Mouse (Mus musculus) thymus, postnatal 0 days (tissue): ENCODE results near the gene Olfr1243. TPM values are rescaled to one million over a fixed set of nuclear protein-coding genes. Genes with fewer than 3 reads are reported as not detected.
"Not testable (repeated sequence)": the region's sequence is repeated elsewhere in the genome, so short reads cannot be mapped to it uniquely, and the experiment has no call there.

Source experiments
- DNase-seq: peaks from one replicate; pipeline ENCODE4 v3.0.0-alpha.2; 2015; ENCODE audit warnings: low spot score
- polyA plus RNA-seq: library from polyadenylated mRNA; unstranded; fragments of >200 nt; fragmentation: Nextera tagmentation; extraction: Ambion mirVana; gene quantifications from 2 replicates; pipeline ENCODE4 v1.2.1, GENCODE M21; 2015

Olfr1243 gene
- polyA plus RNA-seq: not detected in 2 replicates

DNA sequence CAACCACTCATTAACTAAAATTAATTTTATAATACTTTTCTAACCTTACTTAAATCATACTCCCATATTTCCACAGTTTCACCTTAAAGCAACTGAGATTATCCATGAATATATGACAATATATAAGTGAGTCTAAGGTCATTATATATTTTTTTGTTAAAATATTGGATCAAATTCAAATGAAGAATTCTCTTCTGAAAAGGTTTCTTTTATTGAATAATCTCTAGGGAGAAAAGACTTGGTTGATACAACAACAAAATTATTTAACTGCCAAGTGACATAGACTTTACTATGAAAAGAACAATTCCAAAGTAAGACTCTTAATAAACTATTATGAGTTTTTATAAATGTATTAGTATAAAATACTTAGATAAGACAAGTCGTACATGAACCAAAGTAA lies at the start of gene Olfr1243:
Olfr1243 (minus strand) TSS at position 101 of the 400 bp plus-strand sequence.
- no peak for DNase-seq

DNA sequence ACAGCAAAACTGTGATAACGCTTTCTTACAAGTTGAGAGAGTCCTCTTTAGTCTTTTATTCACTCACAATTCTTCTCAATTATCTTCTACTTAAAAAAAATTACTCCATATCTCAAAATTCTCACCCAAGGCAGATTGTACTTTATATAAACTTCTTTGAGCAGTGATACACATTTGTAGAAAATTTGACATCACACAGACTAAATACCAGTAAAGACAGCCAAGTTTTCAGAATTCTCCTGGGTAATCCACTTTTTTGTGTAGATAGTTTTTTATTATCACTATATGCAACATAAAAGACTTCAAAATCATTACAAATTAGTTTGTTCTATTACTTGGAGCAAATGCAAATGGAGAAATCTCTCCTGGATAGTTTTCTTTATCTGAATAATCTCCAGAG lies 47.1 kb upstream of the Olfr1243 start, which contains the start of gene Olfr1245:
Olfr1245 (minus strand) TSS at position 101 of the 400 bp plus-strand sequence.
- DNase-seq: no peak

DNA sequence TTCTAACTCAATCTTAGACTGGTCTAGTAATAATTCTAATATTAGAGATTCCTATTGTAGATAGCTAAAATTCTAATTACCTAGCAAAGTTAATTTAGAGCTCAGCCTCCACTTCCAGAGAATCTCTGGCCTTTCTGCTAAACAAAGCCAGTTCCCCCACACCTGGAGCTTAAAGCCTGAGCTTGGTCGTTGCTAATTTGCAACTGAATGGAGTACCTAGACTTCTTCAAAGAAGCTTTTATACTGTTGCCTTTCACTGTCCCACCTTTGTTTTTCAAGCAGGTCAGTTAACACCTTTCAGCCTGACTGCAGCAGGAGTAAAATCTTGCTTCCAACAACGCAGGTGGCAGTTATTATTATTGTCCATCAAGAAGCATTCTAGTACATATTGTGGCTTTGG lies 31.4 kb upstream of the Olfr1243 start:
- not testable (repeated sequence) for DNase-seq

DNA sequence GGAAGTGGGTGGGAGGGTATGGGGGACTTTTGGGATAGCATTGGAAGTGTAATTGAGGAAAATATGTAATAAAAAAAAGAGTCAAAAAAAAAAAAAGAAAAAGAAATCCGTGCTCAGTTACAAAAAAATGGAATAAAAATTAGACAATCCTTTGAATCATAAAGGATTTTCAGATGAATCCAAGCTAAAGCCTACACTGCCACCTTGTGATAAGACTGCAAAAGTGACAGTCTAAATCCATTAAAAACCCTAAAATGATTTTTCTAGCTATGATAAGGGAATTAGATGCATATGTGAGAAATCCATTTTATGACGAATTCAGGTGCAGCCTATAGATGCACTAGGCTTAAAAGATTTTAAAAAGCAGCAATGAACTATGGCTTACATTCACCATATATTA lies 13.2 kb upstream of the Olfr1243 start:
- DNase-seq: no peak

DNA sequence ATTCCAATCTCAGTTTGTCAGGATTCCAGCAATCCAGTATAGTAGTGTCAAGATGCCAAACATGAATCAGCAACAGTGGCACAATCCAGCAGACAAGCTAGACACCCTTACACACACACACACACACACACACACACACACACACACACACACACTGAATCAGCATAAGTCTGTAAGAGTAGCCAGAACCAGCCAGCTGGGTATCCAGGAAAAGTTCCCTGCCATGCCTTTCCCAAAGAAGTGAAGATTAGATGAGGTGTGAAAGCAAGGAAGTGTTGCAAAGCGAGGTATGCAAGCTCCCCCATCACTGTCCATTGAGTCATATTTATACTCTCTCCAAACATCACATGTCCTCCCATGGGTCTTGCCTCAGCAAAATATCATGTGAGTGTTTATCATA lies 8.6 kb upstream of the Olfr1243 start:
- DNase-seq: no peak

DNA sequence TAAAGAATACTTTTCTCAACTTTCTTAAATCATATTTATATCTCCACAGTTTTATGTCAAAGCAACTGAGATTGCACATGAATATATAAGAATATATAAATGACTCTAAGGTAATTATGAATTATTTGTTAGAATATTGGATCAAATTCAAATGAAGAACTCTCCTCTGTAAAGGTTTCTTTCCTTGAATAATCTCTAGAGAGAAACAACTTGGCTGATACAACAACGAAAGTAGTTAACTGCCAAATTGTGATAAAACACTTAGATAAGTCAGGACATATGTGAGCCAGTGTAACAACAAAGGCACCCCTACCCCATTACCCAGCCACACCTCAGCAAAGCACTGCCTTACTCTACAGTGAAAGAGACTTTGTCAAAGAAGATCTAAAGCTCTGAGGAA lies 33.1 kb downstream of the Olfr1243 start, which contains the start of gene Olfr1242:
Olfr1242 (minus strand) TSS at position 101 of the 400 bp plus-strand sequence.
- no peak for DNase-seq

DNA sequence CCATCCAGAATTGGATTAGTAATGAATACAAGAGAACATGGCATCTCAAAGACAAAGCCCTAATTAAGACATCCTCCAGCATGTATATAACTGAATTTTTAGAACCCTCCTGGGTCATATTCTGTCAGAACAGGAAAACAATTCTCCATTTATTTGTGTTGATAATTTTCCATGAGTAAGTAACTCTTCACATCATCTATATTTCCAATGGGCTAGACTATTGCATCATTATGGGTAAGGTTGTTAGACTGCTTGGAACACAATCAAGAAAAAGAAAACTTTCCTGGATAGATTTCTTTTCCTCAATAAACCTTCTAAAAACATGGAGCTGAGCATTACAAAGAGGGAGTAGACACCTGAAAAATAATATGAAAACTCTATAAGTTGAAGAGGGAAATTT lies 44.3 kb downstream of the Olfr1243 start, which contains the start of gene Olfr1241:
Olfr1241 (minus strand) TSS at position 101 of the 400 bp plus-strand sequence.
- DNase-seq: no peak

Other genes starting within 250 kb of the Olfr1243 start
- gene Olfr1229, start 243.5 kb downstream of the Olfr1243 start, polyA plus RNA-seq: not detected in 2 replicates
- not detected in 2 replicates for gene Olfr1230, start 234.2 kb downstream of the Olfr1243 start, polyA plus RNA-seq
- not detected in 2 replicates for gene Olfr1231, start 224.4 kb downstream of the Olfr1243 start, polyA plus RNA-seq
- gene Olfr1232, start 201.8 kb downstream of the Olfr1243 start, polyA plus RNA-seq: not detected in 2 replicates
- gene Olfr1233, start 189.1 kb downstream of the Olfr1243 start, polyA plus RNA-seq: not detected in 2 replicates
- gene Olfr1234, start 166.6 kb downstream of the Olfr1243 start, polyA plus RNA-seq: not detected in 2 replicates
- not detected in 2 replicates for gene Olfr1238, start 121.8 kb downstream of the Olfr1243 start, polyA plus RNA-seq
- gene Olfr1239, start 111.1 kb downstream of the Olfr1243 start, polyA plus RNA-seq: not detected in 2 replicates
- not detected in 2 replicates for gene Olfr1240, start 88.5 kb downstream of the Olfr1243 start, polyA plus RNA-seq
- gene Olfr1241, start 44.4 kb downstream of the Olfr1243 start, polyA plus RNA-seq: not detected in 2 replicates
- not detected in 2 replicates for gene Olfr1242, start 33.2 kb downstream of the Olfr1243 start, polyA plus RNA-seq
- not detected in 2 replicates for gene Olfr1245, start 47.0 kb upstream of the Olfr1243 start, polyA plus RNA-seq
- gene Olfr1246, start 61.7 kb upstream of the Olfr1243 start, polyA plus RNA-seq: not detected in 2 replicates
- not detected in 2 replicates for gene Olfr1247, start 82.6 kb upstream of the Olfr1243 start, polyA plus RNA-seq
- not detected in 2 replicates for gene Olfr1248, start 86.8 kb upstream of the Olfr1243 start, polyA plus RNA-seq
- not detected in 2 replicates for gene Olfr1249, start 103.5 kb upstream of the Olfr1243 start, polyA plus RNA-seq
- not detected in 2 replicates for gene Olfr1250, start 130.0 kb upstream of the Olfr1243 start, polyA plus RNA-seq
- gene Olfr1251, start 140.4 kb upstream of the Olfr1243 start, polyA plus RNA-seq: not detected in 2 replicates
- gene Olfr1252, start 193.5 kb upstream of the Olfr1243 start, polyA plus RNA-seq: not detected in 2 replicates
- gene Olfr1253, start 225.6 kb upstream of the Olfr1243 start, polyA plus RNA-seq: not detected in 2 replicates